Mouse (Mus musculus): ENCODE data around the gene Lgi1. TPM values are rescaled to one million over a fixed set of nuclear protein-coding genes. Genes with fewer than 3 reads are reported as not detected.

Lgi1 gene
- total and polyA plus RNA-seq, 2 experiments from 2014 or later, result 16.5 to 20.3 TPM

DNA sequence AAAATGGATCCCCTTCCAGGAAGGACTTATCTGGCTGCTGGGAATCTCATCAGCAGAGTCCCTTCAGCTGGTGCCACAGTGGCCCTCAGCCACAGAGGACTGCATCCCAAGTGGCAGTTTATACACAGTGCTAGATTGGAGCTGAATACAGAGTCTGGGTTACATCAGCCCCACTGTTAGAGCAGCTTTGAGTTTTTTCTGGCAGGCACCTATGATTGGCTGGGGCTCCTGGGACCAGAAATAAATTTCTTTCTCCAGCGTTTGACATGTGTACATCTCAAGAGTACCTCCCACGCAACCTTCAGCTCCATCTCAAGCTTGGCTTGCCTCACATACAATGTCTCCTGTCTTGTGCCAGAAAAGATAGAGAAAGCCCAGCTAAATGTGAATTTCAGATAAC lies 67.9 kb downstream of the Lgi1 start:
- Histone ChIP-seq H3K27me3 (ENCODE audit: insufficient read depth, low read length) (no peaks in the 10 kb centered on the region), H3K4me3 (ENCODE audit: low read length) (no peak overlapping the region), H3K36me3 (ENCODE audit: insufficient read depth, low read length) (no peaks in the 10 kb centered on the region), H3K4me2 (ENCODE audit: low read depth, low read length) (no peak overlapping the region), H3K27ac (no peak overlapping the region), H3K9ac (replicated peaks; ENCODE audit: low read length) (no peak overlapping the region), H3K9me3 (ENCODE audit: low read length) (no peaks in the 10 kb centered on the region), H3K4me1 (ENCODE audit: insufficient read depth, low read length) (no peaks in the 10 kb centered on the region)
- ATAC-seq (no peak), DNase-seq (ENCODE audit: low spot score) (no peak)
- 68% methylated on average over 2 of the region's 2 CpGs for WGBS
- TF ChIP-seq CTCF (IDR thresholded peaks at IDR 0.05; ENCODE audit: low read depth), result no peak

DNA sequence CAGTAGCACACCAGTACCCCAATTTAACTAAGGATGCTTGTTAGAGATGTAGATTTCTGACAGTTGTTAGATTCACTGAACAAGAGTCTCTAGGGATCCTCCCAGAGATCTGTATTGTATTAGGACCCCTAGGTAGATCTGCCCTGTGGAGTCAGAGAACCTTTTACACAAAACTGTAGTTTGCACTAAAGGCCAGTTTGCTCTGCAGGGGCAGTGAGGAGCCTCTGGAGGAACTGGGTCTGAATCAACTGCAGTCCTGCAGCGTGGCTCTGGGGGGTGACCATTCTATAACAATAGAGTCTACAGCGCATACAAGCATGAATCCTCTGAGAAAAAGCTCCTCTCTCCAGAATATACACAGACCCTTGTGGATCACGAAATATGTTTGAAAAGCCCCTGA lies 68.5 kb downstream of the Lgi1 start:
- ATAC-seq, result no peak
- H3K27me3 ChIP-seq (ENCODE audit: insufficient read depth, low read length), result no peaks in the 10 kb centered on the region
- 49% methylated on average over 3 of the region's 3 CpGs for WGBS
- H3K27ac ChIP-seq, result no peak overlapping the region
- H3K4me3 ChIP-seq (ENCODE audit: low read length), result no peak overlapping the region
- no peak for DNase-seq (ENCODE audit: low spot score)
- H3K4me2 ChIP-seq (ENCODE audit: low read depth, low read length), result no peak overlapping the region
- no peak for TF ChIP-seq CTCF (IDR thresholded peaks at IDR 0.05; ENCODE audit: low read depth)
- H3K9me3 ChIP-seq (ENCODE audit: low read length), result no peaks in the 10 kb centered on the region
- no peaks in the 10 kb centered on the region for H3K4me1 ChIP-seq (ENCODE audit: insufficient read depth, low read length)
- no peak overlapping the region for H3K9ac ChIP-seq (replicated peaks; ENCODE audit: low read length)
- H3K36me3 ChIP-seq (ENCODE audit: insufficient read depth, low read length), result no peaks in the 10 kb centered on the region

DNA sequence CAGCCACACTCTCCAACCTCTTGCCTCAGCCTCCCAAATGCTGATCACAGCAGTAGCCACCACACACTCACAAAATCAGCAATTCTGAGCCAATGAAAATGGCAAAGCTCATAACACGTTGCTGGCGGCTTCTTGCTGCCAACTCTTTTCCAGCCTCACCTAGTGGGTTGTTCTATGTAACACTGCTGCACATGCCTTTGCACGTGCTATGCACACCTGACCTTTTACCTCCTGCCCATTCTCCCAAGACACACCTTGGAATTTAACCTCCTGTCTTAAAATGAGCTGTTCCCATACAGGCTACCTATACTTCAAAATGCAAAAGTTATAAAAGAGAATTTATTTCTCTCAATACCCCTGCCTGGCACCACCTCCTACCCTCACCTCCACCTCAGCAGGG lies 72.2 kb downstream of the Lgi1 start:
- H3K36me3 ChIP-seq (ENCODE audit: insufficient read depth, low read length), result no peaks in the 10 kb centered on the region
- no peak for TF ChIP-seq CTCF (IDR thresholded peaks at IDR 0.05; ENCODE audit: low read depth)
- DNase-seq (ENCODE audit: low spot score) (no peak), ATAC-seq (no peak)
- H3K27me3 ChIP-seq (ENCODE audit: insufficient read depth, low read length), result no peaks in the 10 kb centered on the region
- 82% methylated on average over 3 of the region's 3 CpGs for WGBS
- H3K9me3 ChIP-seq (ENCODE audit: low read length), result no peaks in the 10 kb centered on the region
- no peak overlapping the region for H3K4me3 ChIP-seq (ENCODE audit: low read length)
- H3K4me1 ChIP-seq (ENCODE audit: insufficient read depth, low read length), result no peaks in the 10 kb centered on the region
- no peak overlapping the region for H3K9ac ChIP-seq (replicated peaks; ENCODE audit: low read length)
- no peak overlapping the region for H3K4me2 ChIP-seq (ENCODE audit: low read depth, low read length)
- no peak overlapping the region for H3K27ac ChIP-seq

DNA sequence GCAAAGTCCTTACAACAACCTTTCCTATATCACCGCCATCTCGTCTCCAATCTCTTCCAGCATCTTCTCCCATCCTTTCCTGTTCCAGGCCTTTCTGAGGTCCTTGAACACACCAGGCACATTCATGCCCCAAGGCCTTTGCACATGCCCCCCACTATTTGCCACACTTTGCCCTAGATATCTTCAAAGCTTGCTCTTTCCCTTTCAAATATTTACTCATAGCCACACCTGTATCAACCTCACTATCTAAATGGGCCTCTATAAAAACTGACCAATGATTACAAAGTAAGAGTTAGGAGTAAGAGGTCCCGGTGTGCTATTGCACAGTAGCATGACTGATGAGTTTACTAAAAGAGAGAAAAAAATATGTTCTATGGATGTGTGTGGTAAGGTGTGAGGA lies 73.0 kb downstream of the Lgi1 start:
- no peak overlapping the region for H3K4me2 ChIP-seq (ENCODE audit: low read depth, low read length)
- H3K4me3 ChIP-seq (ENCODE audit: low read length), result no peak overlapping the region
- H3K4me1 ChIP-seq (ENCODE audit: insufficient read depth, low read length), result no peaks in the 10 kb centered on the region
- no peaks in the 10 kb centered on the region for H3K9me3 ChIP-seq (ENCODE audit: low read length)
- no peak for TF ChIP-seq CTCF (IDR thresholded peaks at IDR 0.05; ENCODE audit: low read depth)
- H3K36me3 ChIP-seq (ENCODE audit: insufficient read depth, low read length), result no peaks in the 10 kb centered on the region
- H3K9ac ChIP-seq (replicated peaks; ENCODE audit: low read length), result no peak overlapping the region
- 88% methylated on average over 3 of the region's 3 CpGs for WGBS
- no peak for DNase-seq (ENCODE audit: low spot score)
- H3K27me3 ChIP-seq (ENCODE audit: insufficient read depth, low read length), result no peaks in the 10 kb centered on the region
- no peak overlapping the region for H3K27ac ChIP-seq
- ATAC-seq, result no peak

DNA sequence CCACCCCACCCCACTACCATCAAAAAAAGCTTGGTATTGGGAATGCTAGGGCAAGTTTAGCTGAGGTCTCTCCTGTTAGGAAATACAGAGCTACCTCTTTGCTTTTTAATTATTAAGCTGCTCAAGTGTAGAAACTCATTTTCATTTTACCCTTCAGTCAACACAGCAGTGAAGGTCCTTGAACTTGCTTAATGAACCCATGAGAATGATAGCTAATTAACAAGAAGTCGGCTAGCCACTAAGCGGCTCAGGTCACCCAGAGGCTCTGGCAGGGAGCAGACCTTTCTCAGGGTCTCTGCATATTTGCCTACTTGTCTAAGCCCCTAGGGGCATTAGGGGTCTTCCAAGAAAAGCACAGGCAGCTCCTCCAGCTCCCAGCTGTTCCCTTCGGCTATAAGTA lies 75.4 kb downstream of the Lgi1 start:
- Histone ChIP-seq H3K9ac (replicated peaks; ENCODE audit: low read length) (no peak overlapping the region), H3K4me1 (ENCODE audit: insufficient read depth, low read length) (no peaks in the 10 kb centered on the region), H3K27me3 (ENCODE audit: insufficient read depth, low read length) (no peaks in the 10 kb centered on the region), H3K4me3 (ENCODE audit: low read length) (no peak overlapping the region), H3K9me3 (ENCODE audit: low read length) (no peaks in the 10 kb centered on the region), H3K4me2 (ENCODE audit: low read depth, low read length) (no peak overlapping the region), H3K27ac (no peak overlapping the region), H3K36me3 (ENCODE audit: insufficient read depth, low read length) (no peaks in the 10 kb centered on the region)
- ATAC-seq (no peak), DNase-seq (ENCODE audit: low spot score) (no peak)
- no peak for TF ChIP-seq CTCF (IDR thresholded peaks at IDR 0.05; ENCODE audit: low read depth)
- 68% methylated on average over 3 of the region's 3 CpGs for WGBS

DNA sequence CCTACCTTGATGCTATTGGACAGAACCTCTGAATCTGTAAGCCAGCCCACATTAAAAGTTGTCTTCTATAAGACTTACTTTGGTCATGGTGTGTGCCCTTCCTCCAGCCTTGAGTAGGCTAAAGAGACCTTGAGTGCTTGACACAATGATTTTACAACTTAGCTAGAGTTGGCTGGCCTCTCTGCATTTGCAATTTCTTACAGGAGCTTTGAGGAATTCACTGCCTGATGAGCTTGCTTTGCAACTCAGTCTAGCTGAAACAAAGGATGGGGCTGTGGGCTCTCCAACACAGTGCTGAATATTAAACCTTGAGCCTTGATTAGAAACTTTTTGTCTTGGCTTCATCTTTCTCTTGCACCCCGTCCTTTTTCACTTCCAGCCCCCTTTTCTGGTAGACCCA lies 78.9 kb downstream of the Lgi1 start:
- Histone ChIP-seq H3K9ac (replicated peaks; ENCODE audit: low read length) (no peak overlapping the region), H3K4me2 (ENCODE audit: low read depth, low read length) (no peak overlapping the region), H3K27me3 (ENCODE audit: insufficient read depth, low read length) (no peaks in the 10 kb centered on the region), H3K4me3 (ENCODE audit: low read length) (no peak overlapping the region), H3K9me3 (ENCODE audit: low read length) (no peaks in the 10 kb centered on the region), H3K27ac (no peak overlapping the region), H3K4me1 (ENCODE audit: insufficient read depth, low read length) (no peaks in the 10 kb centered on the region), H3K36me3 (ENCODE audit: insufficient read depth, low read length) (no peaks in the 10 kb centered on the region)
- ATAC-seq (no peak), DNase-seq (ENCODE audit: low spot score) (no peak)
- 70% methylated on average over 1 of the region's 1 CpGs for WGBS
- TF ChIP-seq CTCF (IDR thresholded peaks at IDR 0.05; ENCODE audit: low read depth), result no peak

DNA sequence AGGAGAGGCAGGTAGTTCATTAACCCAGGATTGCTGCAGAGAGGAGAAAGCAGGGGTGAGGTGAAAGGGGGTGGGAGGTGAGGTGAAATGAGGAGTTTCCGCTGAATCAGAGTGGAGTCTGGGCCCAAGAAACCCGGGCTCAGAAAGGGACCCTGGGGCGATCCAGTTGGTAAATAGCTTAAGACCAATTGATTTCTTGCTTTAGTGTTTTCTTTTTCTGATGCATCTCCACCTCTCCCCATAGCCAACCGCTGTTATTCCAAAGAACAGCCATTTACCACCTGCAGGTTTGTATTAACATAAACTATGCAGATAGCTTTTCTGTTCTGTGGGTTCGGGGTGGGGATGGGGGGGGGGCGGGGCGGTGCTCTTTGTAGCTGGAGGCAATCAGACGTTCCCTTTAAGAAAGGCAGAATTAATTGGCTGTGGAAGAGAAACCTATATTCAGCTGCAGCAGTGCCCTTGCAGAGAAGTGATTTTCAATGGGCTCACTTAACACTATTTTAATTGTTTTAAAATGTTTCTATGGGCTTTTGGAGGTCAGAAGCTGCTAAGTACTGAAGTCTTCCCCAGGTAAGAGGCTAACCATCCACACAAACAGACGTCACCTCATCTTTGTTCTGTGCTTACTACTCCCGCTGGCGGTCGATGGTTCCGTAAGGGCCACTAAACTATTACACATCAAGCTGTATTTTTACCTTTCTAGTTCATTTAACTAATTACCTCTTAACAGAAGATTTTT lies 84.1 kb downstream of the Lgi1 start:
- no peak for DNase-seq (ENCODE audit: low spot score)
- Histone ChIP-seq H3K27me3 (ENCODE audit: insufficient read depth, low read length) (no peaks in the 10 kb centered on the region), H3K4me3 (ENCODE audit: low read length) (no peak overlapping the region), H3K9ac (replicated peaks; ENCODE audit: low read length) (no peak overlapping the region), H3K4me1 (ENCODE audit: insufficient read depth, low read length) (no peaks in the 10 kb centered on the region), H3K27ac (no peak overlapping the region), H3K9me3 (ENCODE audit: low read length) (no peaks in the 10 kb centered on the region), H3K4me2 (ENCODE audit: low read depth, low read length) (peak overlapping the region; percentile 13; the same call in 1 of the 2 replicates), H3K36me3 (ENCODE audit: insufficient read depth, low read length) (no peaks in the 10 kb centered on the region)
- TF ChIP-seq CTCF (IDR thresholded peaks at IDR 0.05; ENCODE audit: low read depth), result no peak
- peak; percentile 44; the same call in 1 of the 2 replicates for ATAC-seq
- WGBS, result 28% methylated on average over 13 of the region's 13 CpGs
